Mouse (Mus musculus) intestine, postnatal 0 days (tissue): ENCODE results near the gene Olfr1366. TPM values are rescaled to one million over a fixed set of nuclear protein-coding genes. Genes with fewer than 3 reads are reported as not detected.
"Not testable (repeated sequence)": the region's sequence is repeated elsewhere in the genome, so short reads cannot be mapped to it uniquely, and the experiment has no call there.

ENCODE experiments used
- ATAC-seq: fragments of 200-750 bp; cut with Nextera tagmentation; 2 replicates; pipeline ENCODE4 v1.8.0; 2017; ENCODE audit warnings: mild to moderate bottlenecking, moderate TSS enrichment, moderate library complexity
- H3K27ac ChIP-seq: fragments of 300-500 bp; sonication (generic); 2 replicates; pipeline ENCODE4 v1.5.1; 2014; ENCODE audit warnings: mild to moderate bottlenecking, low read depth, low read length, moderate library complexity
- H3K27me3 ChIP-seq: fragments of 300-500 bp; sonication (generic); replicated peaks from 2 replicates; pipeline ENCODE4 v1.6.1; 2014; ENCODE audit warnings: low read length, mixed read lengths; ENCODE audit not compliant: control insufficient read depth, insufficient read depth
- H3K36me3 ChIP-seq: fragments of 300-500 bp; sonication (generic); 2 replicates; pipeline ENCODE4 v1.6.1; 2014; ENCODE audit warnings: mild to moderate bottlenecking, moderate library complexity; ENCODE audit not compliant: control insufficient read depth, insufficient read depth
- H3K4me1 ChIP-seq: fragments of 300-500 bp; sonication (generic); replicated peaks from 2 replicates; pipeline ENCODE4 v1.6.1; 2014; ENCODE audit warnings: antibody characterized with exemption, low read length, mixed read lengths; ENCODE audit not compliant: control insufficient read depth, insufficient read depth
- H3K4me2 ChIP-seq: fragments of 300-500 bp; sonication (generic); replicated peaks from 2 replicates; pipeline ENCODE4 v1.6.1; 2014; ENCODE audit warnings: low read depth, mild to moderate bottlenecking, moderate library complexity
- H3K4me3 ChIP-seq: fragments of 300-500 bp; sonication (generic); 2 replicates; pipeline ENCODE4 v1.5.1; 2014; ENCODE audit warnings: low read depth, low read length
- H3K9ac ChIP-seq: fragments of 300-500 bp; sonication (generic); 2 replicates; pipeline ENCODE4 v1.6.1; 2014; ENCODE audit warnings: mild to moderate bottlenecking, low read depth, low read length
- H3K9me3 ChIP-seq: fragments of 300-500 bp; sonication (generic); 2 replicates; pipeline ENCODE4 v1.6.1; 2016; ENCODE audit warnings: mixed run types; ENCODE audit not compliant: control insufficient read depth
- CTCF ChIP-seq: sonication (generic); IDR thresholded peaks from 2 replicates; pipeline ENCODE4 v1.5.1; 2016; ENCODE audit warnings: low read depth, mild to moderate bottlenecking, control low read depth, antibody characterized with exemption, moderate library complexity
- WGBS: fragments of 180-500 bp; shearing (Covaris S2); extraction: QIAGEN DNeasy Blood & Tissue Kit; methylation state at CpG from one replicate; pipeline ENCODE4 v1.1.7; 2014; 5-methylcytosine and 5-hydroxymethylcytosine counted together
- polyA plus RNA-seq: library from polyadenylated mRNA; unstranded; fragments of >200 nt; fragmentation: Nextera tagmentation; extraction: Ambion mirVana; gene quantifications from 2 replicates; pipeline ENCODE4 v1.2.1, GENCODE M21; 2015

Gene Olfr1366
- polyA plus RNA-seq, 1 experiment from 2014 or later: 0.14 TPM

DNA sequence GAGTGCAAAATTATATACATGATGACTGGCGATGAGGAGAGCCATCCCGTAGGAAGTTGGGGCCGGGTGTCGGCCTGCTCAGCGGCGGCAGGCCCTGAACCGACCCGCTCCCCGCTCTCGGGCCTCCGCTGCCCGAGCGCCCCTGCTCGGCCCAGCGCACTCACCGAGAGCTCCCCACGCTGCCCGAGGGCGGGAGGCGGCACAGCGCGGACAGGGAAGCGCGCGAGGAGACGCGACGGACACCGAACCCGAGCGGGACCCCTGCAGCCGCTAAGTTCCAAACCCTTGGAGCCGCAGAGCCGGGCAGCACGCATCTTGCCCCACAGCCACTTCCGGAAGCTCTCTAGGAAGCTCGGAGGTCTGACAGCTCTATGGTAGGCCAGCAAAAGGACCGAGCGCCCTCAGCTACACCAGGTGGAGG, 11.8 kb downstream of the Olfr1366 start, which contains the start of gene Zkscan8:
Gene Zkscan8, minus strand, starts transcription at position 340 of the 421 bp plus-strand sequence.
- TF ChIP-seq CTCF: peak; percentile 31; the same call in 1 of the 2 replicates
- no peaks in the 10 kb centered on the region for H3K27me3 ChIP-seq
- peak within 1 kb of the TSS; percentile 86 for H3K27ac ChIP-seq
- no peaks in the 10 kb centered on the region for H3K9me3 ChIP-seq
- peak; percentile 97 for ATAC-seq
- H3K9ac ChIP-seq: peak within 1 kb of the TSS; percentile 96
- under 1% methylated on average over 39 of the region's 39 CpGs for WGBS
- no peaks in the 10 kb centered on the region for H3K4me1 ChIP-seq
- peak within 1 kb of the TSS; percentile 73 for H3K4me2 ChIP-seq
- H3K36me3 ChIP-seq: peaks cover 7% of the 10 kb centered on the region
- peak within 1 kb of the TSS; percentile 88 for H3K4me3 ChIP-seq

GRCm38 (mm10) chr13:21530136-21530535, 12.5 kb downstream of the Olfr1366 start:
- Histone ChIP-seq H3K4me2 (peak overlapping the region; percentile 73), H3K9me3 (no peaks in the 10 kb centered on the region), H3K9ac (no peak overlapping the region), H3K27ac (no peak overlapping the region), H3K36me3 (peaks cover 9% of the 10 kb centered on the region), H3K27me3 (no peaks in the 10 kb centered on the region), H3K4me1 (no peaks in the 10 kb centered on the region), H3K4me3 (peak overlapping the region; percentile 88)
- ATAC-seq: no peak
- 40% methylated on average over 7 of the region's 7 CpGs for WGBS
- TF ChIP-seq CTCF: no peak

- WGBS: 0% methylated on average over 21 of the region's 21 CpGs
- H3K27me3 ChIP-seq: no peaks in the 10 kb centered on the region
- H3K36me3 ChIP-seq: no peaks in the 10 kb centered on the region
- no peaks in the 10 kb centered on the region for H3K9me3 ChIP-seq
- H3K4me2 ChIP-seq: peak overlapping the region; percentile 40
- peak overlapping the region; percentile 41; the same call in 1 of the 2 replicates for H3K9ac ChIP-seq
- ATAC-seq: peak; percentile 98
- H3K4me3 ChIP-seq: peak overlapping the region; percentile 58
- peak overlapping the region; percentile 55; the same call in 1 of the 2 replicates for H3K27ac ChIP-seq
- no peak for TF ChIP-seq CTCF
- no peaks in the 10 kb centered on the region for H3K4me1 ChIP-seq
Measured at GRCm38 (mm10) chr13:21506221-21506649, 36.4 kb downstream of the Olfr1366 start.

DNA sequence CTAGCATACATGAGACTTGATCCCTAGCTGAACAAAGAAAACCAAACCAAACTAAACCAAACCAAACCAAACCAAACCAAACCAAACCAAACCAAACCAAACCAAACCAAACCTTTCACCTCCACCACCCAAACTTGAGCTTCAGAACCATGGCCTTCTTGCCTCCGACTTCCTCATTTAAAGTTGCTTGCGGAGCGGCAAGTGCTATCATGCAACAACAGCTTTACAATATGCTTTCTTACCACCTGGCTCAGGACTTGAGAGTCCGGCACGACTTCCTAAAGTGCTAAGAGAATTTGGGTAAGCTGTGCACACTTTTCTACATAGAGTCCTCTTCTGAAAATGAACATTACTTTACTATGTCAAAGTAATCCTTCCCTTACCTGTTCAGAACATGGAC, 40.3 kb downstream of the Olfr1366 start:
- WGBS: 90% methylated on average over 5 of the region's 5 CpGs
- no peaks in the 10 kb centered on the region for H3K27me3 ChIP-seq
- no peaks in the 10 kb centered on the region for H3K4me1 ChIP-seq
- no peak for TF ChIP-seq CTCF
- H3K9ac ChIP-seq: no peak overlapping the region
- H3K9me3 ChIP-seq: no peaks in the 10 kb centered on the region
- no peaks in the 10 kb centered on the region for H3K36me3 ChIP-seq
- H3K4me2 ChIP-seq: no peak overlapping the region
- H3K4me3 ChIP-seq: no peak overlapping the region
- no peak for ATAC-seq
- no peak overlapping the region for H3K27ac ChIP-seq

DNA sequence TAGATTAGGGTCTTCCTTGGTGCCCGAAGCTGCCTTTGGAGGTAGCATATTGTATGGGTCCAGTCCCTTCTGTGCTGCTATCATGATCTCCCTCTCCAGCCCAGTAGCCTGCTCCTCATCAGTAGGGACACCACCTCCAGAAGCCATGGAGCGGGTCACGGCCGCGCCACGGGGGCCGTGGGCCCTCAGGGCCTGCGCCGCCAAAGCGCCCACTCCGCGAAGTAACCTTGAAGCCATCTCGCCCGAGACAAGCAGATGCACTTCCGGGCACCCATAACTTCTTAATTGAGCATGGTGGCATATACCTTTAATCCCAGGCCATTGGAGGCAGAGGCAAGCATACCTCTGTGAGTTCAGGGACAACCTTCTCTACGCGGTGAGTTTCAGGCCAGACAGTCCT, 41.4 kb downstream of the Olfr1366 start, which contains the start of gene Gm11273:
Gene Gm11273, minus strand, starts transcription at position 237 of the 400 bp plus-strand sequence.
- H3K27ac ChIP-seq, ATAC-seq, H3K4me1 ChIP-seq, H3K27me3 ChIP-seq, H3K9ac ChIP-seq, H3K9me3 ChIP-seq, H3K4me3 ChIP-seq, H3K36me3 ChIP-seq, H3K4me2 ChIP-seq: not testable (repeated sequence)
- WGBS: 92% methylated on average over 16 of the region's 17 CpGs

DNA sequence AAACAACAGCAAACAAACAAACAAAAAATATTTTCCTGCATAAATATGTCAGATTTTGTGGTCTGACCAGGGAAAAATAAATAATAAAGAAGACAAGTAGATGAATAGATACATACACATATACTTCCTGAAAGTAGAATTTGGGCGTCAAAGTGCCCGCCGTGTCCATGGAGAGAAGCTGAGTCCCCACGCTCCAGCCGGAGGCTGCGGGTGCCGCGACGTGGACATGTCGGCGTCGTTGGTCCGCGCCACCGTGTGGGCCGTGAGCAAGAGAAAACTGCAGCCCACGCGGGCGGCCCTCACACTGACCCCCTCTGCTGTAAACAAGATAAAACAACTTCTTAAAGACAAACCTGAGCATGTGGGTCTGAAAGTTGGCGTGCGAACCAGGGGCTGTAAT, 47.5 kb downstream of the Olfr1366 start, which contains the start of gene AK157302:
Gene AK157302, plus strand, starts transcription at position 144 of the 400 bp plus-strand sequence.
- no peak within 1 kb of the TSS for H3K4me3 ChIP-seq
- H3K4me1 ChIP-seq: no peaks in the 10 kb centered on the region
- 93% methylated on average over 21 of the region's 21 CpGs for WGBS
- no peak within 1 kb of the TSS for H3K27ac ChIP-seq
- no peak for TF ChIP-seq CTCF
- H3K36me3 ChIP-seq: no peaks in the 10 kb centered on the region
- no peak within 1 kb of the TSS for H3K4me2 ChIP-seq
- H3K9me3 ChIP-seq: no peaks in the 10 kb centered on the region
- no peak within 1 kb of the TSS for H3K9ac ChIP-seq
- ATAC-seq: no peak
- H3K27me3 ChIP-seq: no peaks in the 10 kb centered on the region
